Mouse (Mus musculus) heart, embryonic 14.5 days (tissue): Measurements from ENCODE around the gene Dnase2b. TPM values are rescaled to one million over a fixed set of nuclear protein-coding genes. Genes with fewer than 3 reads are reported as not detected.
A peak's percentile ranks its signal among the peaks of the same experiment; 100 is the strongest.

ENCODE experiments used
- ATAC-seq: fragments of 200-750 bp; cut with Nextera tagmentation; 2 replicates; pipeline ENCODE4 v1.8.0; 2017; ENCODE audit warnings: low read depth, moderate TSS enrichment; ENCODE audit not compliant: insufficient number of reproducible peaks, insufficient read depth, low FRiP score
- H3K27ac ChIP-seq, 2 experiments: fragments of 200-500 bp in 1 of 2; fragments of 300-500 bp in 1 of 2; sonication (generic) in 1 of 2; replicated peaks in 1 of 2; 2 replicates each; pipeline ENCODE4 v1.5.1; 2012 to 2014; ENCODE audit warnings: low read depth in 2 of 2, low read length in 2 of 2, control low read depth in 1 of 2, mild to moderate bottlenecking in 1 of 2, mixed read lengths in 1 of 2; ENCODE audit not compliant: control insufficient read depth in 1 of 2, insufficient read depth in 1 of 2
- H3K27me3 ChIP-seq: fragments of 300-500 bp; sonication (generic); 2 replicates; pipeline ENCODE4 v1.6.1; 2014; ENCODE audit warnings: mild to moderate bottlenecking, low read length, control low read depth; ENCODE audit not compliant: control insufficient read depth, insufficient read depth
- H3K36me3 ChIP-seq: fragments of 300-500 bp; sonication (generic); 2 replicates; pipeline ENCODE4 v1.6.1; 2014; ENCODE audit warnings: mild to moderate bottlenecking, control low read depth, low read length, mixed read lengths; ENCODE audit not compliant: control insufficient read depth, insufficient read depth
- H3K4me1 ChIP-seq, 2 experiments: fragments of 200-500 bp in 1 of 2; fragments of 300-500 bp in 1 of 2; sonication (generic) in 1 of 2; 2 replicates each; pipeline ENCODE4 v1.6.1; 2012 to 2014; ENCODE audit warnings: low read length in 2 of 2, control low read depth in 1 of 2, mixed read lengths in 1 of 2; ENCODE audit not compliant: control insufficient read depth in 2 of 2, insufficient read depth in 2 of 2
- H3K4me2 ChIP-seq: fragments of 300-500 bp; sonication (generic); 2 replicates; pipeline ENCODE4 v1.6.1; 2014; ENCODE audit warnings: mild to moderate bottlenecking, low read length
- H3K4me3 ChIP-seq, 2 experiments: fragments of 200-500 bp in 1 of 2; fragments of 300-500 bp in 1 of 2; sonication (generic) in 1 of 2; 2 replicates each; pipeline ENCODE4 v1.5.1; 2012 to 2014; ENCODE audit warnings: low read length in 2 of 2, mild to moderate bottlenecking in 2 of 2, control low read depth in 1 of 2, low read depth in 1 of 2, moderate library complexity in 1 of 2; ENCODE audit not compliant: control insufficient read depth in 1 of 2, insufficient read depth in 1 of 2
- H3K9ac ChIP-seq: fragments of 300-500 bp; sonication (generic); 2 replicates; pipeline ENCODE4 v1.6.1; 2014; ENCODE audit warnings: mild to moderate bottlenecking, low read length
- H3K9me3 ChIP-seq: fragments of 300-500 bp; sonication (generic); 2 replicates; pipeline ENCODE4 v1.6.1; 2016; ENCODE audit warnings: low read length, control low read depth; ENCODE audit not compliant: control insufficient read depth
- WGBS: fragments of 180-500 bp; shearing (Covaris S2); extraction: QIAGEN DNeasy Blood & Tissue Kit; methylation state at CpG from one replicate; pipeline ENCODE4 v1.1.7; 2014; 5-methylcytosine and 5-hydroxymethylcytosine counted together
- polyA plus RNA-seq: library from polyadenylated mRNA; unstranded; fragments of >200 nt; fragmentation: Nextera tagmentation; extraction: Ambion mirVana; gene quantifications from 2 replicates; pipeline ENCODE4 v1.2.1, GENCODE M21; 2014

Dnase2b gene
- polyA plus RNA-seq, 1 experiment from 2014 or later = not detected

DNA sequence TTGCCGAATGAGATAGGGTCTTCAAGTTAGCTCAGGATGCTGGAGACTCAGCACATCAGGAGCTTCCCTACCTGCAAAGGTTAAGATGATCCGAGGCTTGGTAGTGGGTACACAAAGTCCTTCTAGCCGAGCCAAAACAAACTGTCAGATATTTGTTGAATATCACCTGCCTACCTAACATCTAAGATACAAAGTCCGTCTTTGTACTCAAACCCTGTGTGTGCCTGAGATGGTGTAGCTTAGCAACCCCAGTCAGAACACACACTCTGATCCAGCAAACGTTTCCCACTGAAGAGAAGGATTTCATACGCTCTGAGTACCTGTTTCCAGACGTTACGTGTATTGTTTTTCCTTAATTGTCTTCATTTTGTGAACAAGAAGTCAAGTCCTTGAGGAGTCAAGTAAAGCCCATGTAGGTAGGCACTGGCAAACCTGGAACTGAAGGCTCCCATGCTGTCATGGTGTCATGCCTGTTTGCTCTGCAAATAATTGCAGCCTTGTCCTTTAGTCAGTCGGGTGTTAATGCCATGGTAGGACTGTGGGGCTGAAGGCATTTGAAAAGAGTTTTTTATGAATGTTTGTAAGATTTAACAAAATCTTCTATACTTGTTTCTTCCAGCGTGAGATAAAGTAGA, 45.1 kb downstream of the Dnase2b start, which contains the start of gene Uox:
Gene Uox (plus strand): TSS at position 279 of the 635 bp plus-strand sequence.
- ATAC-seq = no peak

DNA sequence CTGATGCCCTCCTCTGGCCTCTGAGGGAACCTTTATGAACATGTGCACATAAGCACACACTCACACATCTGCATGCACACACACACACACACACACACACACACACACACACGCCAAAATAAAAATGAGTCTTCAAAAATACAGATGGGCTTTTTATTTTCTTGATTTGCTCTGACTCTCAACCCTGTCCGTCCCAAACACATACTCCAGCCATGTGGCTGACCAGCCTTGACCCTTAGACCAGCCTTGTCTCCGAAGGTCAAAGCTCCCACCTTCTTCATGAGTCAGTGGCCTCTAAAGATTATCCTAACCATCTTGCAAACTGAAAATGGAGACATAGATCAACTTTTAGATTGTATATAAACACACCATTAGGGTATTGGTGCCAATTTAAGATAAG, 45.8 kb downstream of the Dnase2b start:
- no peak for ATAC-seq
- H3K4me2 ChIP-seq = no peak overlapping the region
- WGBS = 92% methylated on average over 3 of the region's 3 CpGs

More for the DNA sequence above, 45.1 kb downstream of the Dnase2b start, which contains the start of gene Uox:
- Histone ChIP-seq H3K4me1 (no peaks in the 10 kb centered on the region), H3K27ac (no peak within 1 kb of the TSS), H3K4me2 (no peak within 1 kb of the TSS), H3K4me3 (no peak within 1 kb of the TSS), H3K9me3 (no peaks in the 10 kb centered on the region), H3K9ac (no peak within 1 kb of the TSS), H3K36me3 (no peaks in the 10 kb centered on the region), H3K27me3 (no peaks in the 10 kb centered on the region)
- 82% methylated on average over 10 of the region's 10 CpGs for WGBS

DNA sequence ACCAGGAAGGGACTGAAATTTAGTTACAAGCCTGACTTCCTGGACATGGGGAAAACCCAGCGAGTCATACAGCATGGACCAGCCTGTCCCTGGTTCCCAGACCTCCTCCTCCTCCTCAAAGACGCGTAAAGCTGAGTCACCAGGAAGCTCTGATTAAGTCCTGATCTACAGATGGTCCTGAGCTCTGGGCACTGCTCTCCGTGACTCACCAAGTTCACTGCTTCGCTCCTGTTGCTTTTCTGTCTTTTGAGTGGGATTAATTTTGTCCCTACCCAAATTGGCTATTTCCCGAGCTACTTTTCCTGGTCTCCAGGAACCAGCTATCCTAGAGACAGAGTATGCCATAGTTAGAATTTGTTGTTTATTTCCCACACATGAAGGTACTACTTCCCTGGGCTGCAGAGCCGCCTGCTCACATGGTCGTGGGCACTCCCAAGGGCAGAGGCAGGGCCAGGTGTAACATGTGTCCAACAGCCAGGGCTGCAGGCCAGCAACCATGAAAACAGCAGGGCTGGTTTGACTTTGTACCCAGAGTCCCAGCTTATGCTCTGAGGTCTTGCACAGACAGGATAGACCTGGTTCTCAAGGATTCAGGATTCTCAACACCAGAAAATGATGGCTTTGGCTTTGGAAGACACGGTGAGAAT, 47.4 kb downstream of the Dnase2b start:
- H3K36me3 ChIP-seq = no peaks in the 10 kb centered on the region
- H3K4me3 ChIP-seq = no peak overlapping the region
- no peaks in the 10 kb centered on the region for H3K9me3 ChIP-seq
- no peaks in the 10 kb centered on the region for H3K4me1 ChIP-seq
- H3K27me3 ChIP-seq = no peaks in the 10 kb centered on the region
- H3K9ac ChIP-seq = no peak overlapping the region
- 53% methylated on average over 9 of the region's 9 CpGs for WGBS
- H3K4me2 ChIP-seq = no peak overlapping the region
- ATAC-seq = no peak
- no peak overlapping the region for H3K27ac ChIP-seq

More for the DNA sequence above, 45.8 kb downstream of the Dnase2b start:
- H3K9me3 ChIP-seq = no peaks in the 10 kb centered on the region
- no peak overlapping the region for H3K27ac ChIP-seq
- H3K27me3 ChIP-seq = no peaks in the 10 kb centered on the region
- H3K4me3 ChIP-seq = no peak overlapping the region
- H3K9ac ChIP-seq = no peak overlapping the region
- H3K36me3 ChIP-seq = no peaks in the 10 kb centered on the region
- no peaks in the 10 kb centered on the region for H3K4me1 ChIP-seq

DNA sequence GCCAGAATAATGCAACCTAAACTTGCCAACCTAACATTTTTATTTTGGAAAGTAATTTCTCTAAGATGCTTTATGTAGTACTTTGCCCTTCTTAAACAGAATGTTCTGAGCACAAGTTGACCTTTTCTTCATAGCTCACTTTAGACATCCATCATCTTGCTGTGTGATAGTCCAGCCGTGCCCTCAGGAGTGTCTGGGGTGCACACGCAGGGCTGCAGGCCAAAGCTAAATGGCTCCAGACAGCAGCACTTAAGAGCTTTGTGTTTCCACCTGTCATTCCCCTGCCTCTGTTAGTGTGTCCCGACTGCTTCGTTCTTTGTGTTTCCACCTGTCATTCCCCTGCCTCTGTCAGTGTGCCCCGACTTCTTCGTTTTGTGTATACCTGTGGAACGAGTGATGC, 48.0 kb downstream of the Dnase2b start:
- H3K27ac ChIP-seq = no peak overlapping the region
- no peak overlapping the region for H3K4me3 ChIP-seq
- H3K4me1 ChIP-seq = no peaks in the 10 kb centered on the region
- H3K27me3 ChIP-seq = no peaks in the 10 kb centered on the region
- 58% methylated on average over 7 of the region's 7 CpGs for WGBS
- no peaks in the 10 kb centered on the region for H3K9me3 ChIP-seq
- no peak overlapping the region for H3K4me2 ChIP-seq
- no peak overlapping the region for H3K9ac ChIP-seq
- no peak for ATAC-seq
- H3K36me3 ChIP-seq = no peaks in the 10 kb centered on the region

DNA sequence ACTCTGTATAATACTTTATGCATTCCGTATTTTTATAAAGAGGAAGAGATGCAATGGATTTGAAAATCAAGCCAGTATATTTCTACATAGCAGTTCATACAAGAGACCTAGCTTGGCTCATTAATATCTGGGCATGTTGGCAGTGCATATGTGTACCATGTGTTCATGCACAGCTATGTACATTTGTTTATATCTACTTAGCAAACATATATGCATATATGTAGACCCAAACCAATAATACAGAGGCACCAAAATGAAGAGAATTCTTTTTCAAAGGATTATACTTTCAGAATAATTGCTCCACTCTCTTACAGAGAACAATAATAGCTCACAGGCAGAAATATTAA, 50.4 kb downstream of the Dnase2b start:
- H3K27me3 ChIP-seq = no peaks in the 10 kb centered on the region
- H3K9ac ChIP-seq = no peak overlapping the region
- 85% methylated on average over 1 of the region's 1 CpGs for WGBS
- H3K4me3 ChIP-seq = no peak overlapping the region
- H3K4me1 ChIP-seq = no peaks in the 10 kb centered on the region
- no peak overlapping the region for H3K4me2 ChIP-seq
- no peak for ATAC-seq
- no peaks in the 10 kb centered on the region for H3K36me3 ChIP-seq
- H3K27ac ChIP-seq = no peak overlapping the region
- no peaks in the 10 kb centered on the region for H3K9me3 ChIP-seq

DNA sequence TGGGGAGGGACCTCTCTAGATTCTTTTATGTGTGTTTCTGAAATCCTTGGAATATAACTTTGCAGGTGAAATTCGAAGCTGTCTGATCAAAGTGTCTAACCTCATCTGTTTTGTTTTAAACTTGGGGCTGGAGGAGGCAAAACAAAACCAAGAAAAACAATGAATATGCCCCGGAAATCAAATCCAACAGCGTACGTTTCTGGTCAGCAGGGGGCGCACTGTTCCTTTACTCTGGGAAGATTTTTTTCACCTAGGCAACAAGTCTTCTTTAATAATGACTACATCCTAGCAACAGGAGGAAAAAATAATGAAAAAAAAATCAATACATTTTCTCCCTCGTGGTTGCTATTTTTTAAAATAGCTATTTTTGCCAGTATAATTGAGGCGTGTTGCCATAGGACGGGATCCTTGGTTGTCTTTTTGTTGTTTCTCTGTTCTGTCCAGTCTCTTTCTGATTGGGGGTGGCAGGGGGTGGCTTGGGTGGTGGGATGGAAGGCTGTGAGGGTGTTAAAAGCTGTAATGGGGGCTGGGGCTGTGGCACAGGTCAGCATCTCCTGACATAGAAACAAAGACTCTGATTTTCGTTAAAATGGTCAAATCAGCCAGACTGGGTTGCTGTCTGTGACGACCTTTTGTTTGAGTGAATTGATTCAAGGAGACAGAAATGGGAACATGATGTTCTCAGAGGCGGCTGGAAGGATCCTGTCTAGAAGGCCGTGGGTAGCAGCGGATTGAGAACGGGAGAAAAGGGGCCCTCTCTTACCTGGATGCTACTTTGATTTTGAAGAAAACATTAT, 50.9 kb downstream of the Dnase2b start:
- H3K4me2 ChIP-seq = 0 out of 2 replicates have a peak overlapping the region, but pooled peaks have one; percentile 20
- no peak overlapping the region for H3K27ac ChIP-seq
- 37% methylated on average over 14 of the region's 14 CpGs for WGBS
- no peak overlapping the region for H3K9ac ChIP-seq
- no peaks in the 10 kb centered on the region for H3K36me3 ChIP-seq
- H3K4me1 ChIP-seq = no peaks in the 10 kb centered on the region
- no peak for ATAC-seq
- no peaks in the 10 kb centered on the region for H3K9me3 ChIP-seq
- H3K27me3 ChIP-seq = no peaks in the 10 kb centered on the region
- H3K4me3 ChIP-seq = no peak overlapping the region

DNA sequence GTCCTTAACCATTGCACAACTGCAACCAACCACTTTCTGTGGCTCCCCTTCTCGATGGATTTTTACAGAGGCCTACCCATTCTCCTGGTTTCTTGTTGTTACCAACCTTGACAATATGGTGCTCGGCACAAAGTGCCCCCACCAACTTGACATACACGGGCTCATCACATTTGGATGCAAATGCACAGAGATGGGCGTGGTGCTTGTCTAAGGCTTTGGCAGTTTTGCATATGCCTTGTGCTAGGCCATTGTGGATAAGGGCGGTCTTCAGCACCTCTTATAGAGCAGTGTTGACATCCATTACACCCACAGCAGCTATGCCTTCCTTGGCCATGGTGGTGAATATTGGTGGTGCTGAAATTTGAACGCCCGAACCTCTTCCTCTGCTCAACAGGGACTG, 52.5 kb downstream of the Dnase2b start:
- no peak for ATAC-seq
- H3K36me3 ChIP-seq = no peaks in the 10 kb centered on the region
- no peak overlapping the region for H3K27ac ChIP-seq
- no peak overlapping the region for H3K4me3 ChIP-seq
- no peaks in the 10 kb centered on the region for H3K9me3 ChIP-seq
- no peak overlapping the region for H3K4me2 ChIP-seq
- 83% methylated on average over 7 of the region's 7 CpGs for WGBS
- no peak overlapping the region for H3K9ac ChIP-seq
- H3K4me1 ChIP-seq = no peaks in the 10 kb centered on the region
- no peaks in the 10 kb centered on the region for H3K27me3 ChIP-seq
